Mouse (Mus musculus) lung, postnatal 0 days (tissue): Measurements from ENCODE around the gene Sept11.

Experiments used
- CTCF ChIP-seq: IDR thresholded peaks from 2 replicates; pipeline ENCODE4 v1.5.1; 2016; ENCODE audit warnings: antibody characterized with exemption, mild to moderate bottlenecking
- EP300 ChIP-seq: IDR thresholded peaks from 2 replicates; pipeline ENCODE4 v1.6.1; 2016; ENCODE audit warnings: antibody characterized with exemption, mild to moderate bottlenecking, control low read depth

DNA sequence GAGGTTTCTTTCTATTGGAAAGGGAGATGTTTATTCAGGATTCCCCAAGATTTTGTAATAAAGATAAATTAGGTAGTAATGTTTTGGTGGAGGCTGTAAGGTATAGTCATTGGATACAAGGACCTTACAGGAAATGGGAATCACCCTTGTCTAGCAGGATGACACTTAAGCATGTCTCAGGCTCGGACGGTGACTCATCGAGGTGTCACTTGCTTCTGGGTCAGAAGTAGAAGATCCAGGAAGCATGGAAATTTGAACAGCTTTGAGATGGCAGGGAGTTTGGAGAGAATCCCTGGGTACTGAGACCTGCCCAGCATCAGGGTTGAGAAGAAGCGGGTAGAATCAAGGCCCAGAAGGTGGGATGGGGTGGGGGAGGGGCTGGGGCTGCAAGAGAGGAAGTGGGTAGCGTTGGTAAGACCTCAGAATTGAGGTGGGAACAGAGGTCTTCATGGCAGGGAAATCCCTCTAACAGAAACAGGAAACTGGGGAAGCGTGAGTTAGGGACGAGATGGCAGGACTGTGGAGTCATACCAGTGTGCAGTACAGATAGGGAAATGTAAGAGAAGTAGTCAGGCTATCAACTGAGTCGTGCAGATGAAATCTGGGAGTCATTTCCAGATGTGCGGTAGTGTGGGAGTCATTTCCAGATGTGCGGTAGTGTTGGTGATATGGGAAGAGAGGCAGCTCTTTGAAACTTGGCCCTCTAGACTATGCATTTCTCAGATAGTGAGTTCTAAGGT lies 42.3 kb downstream of the Sept11 start:
- no peak for TF ChIP-seq CTCF
- TF ChIP-seq EP300 = no peak
